Mouse (Mus musculus) frontal cortex, postnatal 14 days (tissue): ENCODE data around the gene Atf1.

Experiments used
- DNase-seq, 2 experiments: peaks; one replicate each; pipeline ENCODE4 v3.0.0; 2022; ENCODE audit warnings: low spot score in 2 of 2

Atf1 gene

GRCm38 (mm10) chr15:100227663-100228534, at the start of gene Atf1:
Gene Atf1 (plus strand): TSS chr15:100227819.
- DNase-seq: peak; percentile 76 to 84

- no peak for DNase-seq
Measured at GRCm38 (mm10) chr15:100178487-100178886, 49.1 kb upstream of the Atf1 start.

GRCm38 (mm10) chr15:100179685-100180084, 47.9 kb upstream of the Atf1 start:
- DNase-seq: no peak

- no peak for DNase-seq
Measured at GRCm38 (mm10) chr15:100180221-100180620, 47.4 kb upstream of the Atf1 start.

- no peak for DNase-seq
Measured at GRCm38 (mm10) chr15:100181841-100182240, 45.8 kb upstream of the Atf1 start.

GRCm38 (mm10) chr15:100182526-100183280, 44.9 kb upstream of the Atf1 start:
- DNase-seq: no peak

GRCm38 (mm10) chr15:100183510-100183909, 44.1 kb upstream of the Atf1 start:
- no peak for DNase-seq

GRCm38 (mm10) chr15:100184821-100185496, 42.7 kb upstream of the Atf1 start:
- DNase-seq: no peak

- no peak for DNase-seq
Measured at GRCm38 (mm10) chr15:100186234-100186633, 41.4 kb upstream of the Atf1 start.

GRCm38 (mm10) chr15:100186882-100187672, 40.5 kb upstream of the Atf1 start:
- DNase-seq: no peak

- DNase-seq: no peak
Measured at GRCm38 (mm10) chr15:100188542-100188941, 39.1 kb upstream of the Atf1 start.

GRCm38 (mm10) chr15:100188962-100189404, 38.6 kb upstream of the Atf1 start:
- DNase-seq: no peak

- DNase-seq: no peak
Measured at GRCm38 (mm10) chr15:100190083-100190482, 37.5 kb upstream of the Atf1 start.

- DNase-seq: no peak
Measured at GRCm38 (mm10) chr15:100198983-100199745, 28.5 kb upstream of the Atf1 start.

GRCm38 (mm10) chr15:100199790-100200189, 27.8 kb upstream of the Atf1 start:
- DNase-seq: no peak

GRCm38 (mm10) chr15:100201806-100202205, 25.8 kb upstream of the Atf1 start:
- no peak for DNase-seq

- DNase-seq: no peak
Measured at GRCm38 (mm10) chr15:100202431-100203015, 25.1 kb upstream of the Atf1 start.

GRCm38 (mm10) chr15:100204574-100204973, 23.0 kb upstream of the Atf1 start:
- DNase-seq: no peak

- DNase-seq: no peak
Measured at GRCm38 (mm10) chr15:100210013-100210412, 17.6 kb upstream of the Atf1 start.

- DNase-seq: no peak
Measured at GRCm38 (mm10) chr15:100213339-100213738, 14.3 kb upstream of the Atf1 start.
